Mouse (Mus musculus) urinary bladder, postnatal 0 days (tissue): ENCODE data around the gene Chit1. TPM values are rescaled to one million over a fixed set of nuclear protein-coding genes. Genes with fewer than 3 reads are reported as not detected.

Source experiments
- polyA plus RNA-seq: library from polyadenylated mRNA; unstranded; fragments of >200 nt; fragmentation: Nextera tagmentation; extraction: Ambion mirVana; gene quantifications from 2 replicates; pipeline ENCODE4 v1.2.1, GENCODE M21; 2015

The Chit1 gene
- 0.15 TPM in 1 of 2 replicates, not detected in the other for polyA plus RNA-seq

GRCm38 (mm10) chr1:134110979-134111378 is at the start of gene Chit1:
Gene Chit1, plus strand, starts transcription at chr1:134111242.

GRCm38 (mm10) chr1:134078802-134079476 is 32.1 kb upstream of the Chit1 start, which contains the start of gene Btg2:
Gene Btg2, minus strand, starts transcription at chr1:134079120.

GRCm38 (mm10) chr1:134182025-134182424 is 71.0 kb downstream of the Chit1 start, which contains the start of gene Chil1:
Gene Chil1, plus strand, starts transcription at chr1:134182176.

GRCm38 (mm10) chr1:134193126-134193525 is 82.1 kb downstream of the Chit1 start, which contains the start of gene Mybph:
Gene Mybph, plus strand, starts transcription at chr1:134193448.

Other genes with a start within 250 kb of the Chit1 start
- gene Optc, start 203.2 kb upstream of the Chit1 start, polyA plus RNA-seq = 10.6 and 12.0 TPM in 2 replicates
- gene Prelp, start 189.8 kb upstream of the Chit1 start, polyA plus RNA-seq = 20.9 and 27.2 TPM in 2 replicates
- 29.3 and 34.3 TPM in 2 replicates for gene Fmod, start 74.0 kb upstream of the Chit1 start, polyA plus RNA-seq
- 38.3 and 43.0 TPM in 2 replicates for gene Btg2, start 32.1 kb upstream of the Chit1 start, polyA plus RNA-seq
- 0.67 and 2.6 TPM in 2 replicates for gene Chil1, start 70.9 kb downstream of the Chit1 start, polyA plus RNA-seq
- 0.07 and 0.08 TPM in 2 replicates for gene Mybph, start 82.2 kb downstream of the Chit1 start, polyA plus RNA-seq
- 0.18 and 0.40 TPM in 2 replicates for gene Adora1, start 124.2 kb downstream of the Chit1 start, polyA plus RNA-seq
- not detected in 2 replicates for gene Myog, start 178.7 kb downstream of the Chit1 start, polyA plus RNA-seq
- 2.4 and 2.6 TPM in 2 replicates for gene Ppfia4, start 221.7 kb downstream of the Chit1 start, polyA plus RNA-seq